In the genomic region with DNA sequence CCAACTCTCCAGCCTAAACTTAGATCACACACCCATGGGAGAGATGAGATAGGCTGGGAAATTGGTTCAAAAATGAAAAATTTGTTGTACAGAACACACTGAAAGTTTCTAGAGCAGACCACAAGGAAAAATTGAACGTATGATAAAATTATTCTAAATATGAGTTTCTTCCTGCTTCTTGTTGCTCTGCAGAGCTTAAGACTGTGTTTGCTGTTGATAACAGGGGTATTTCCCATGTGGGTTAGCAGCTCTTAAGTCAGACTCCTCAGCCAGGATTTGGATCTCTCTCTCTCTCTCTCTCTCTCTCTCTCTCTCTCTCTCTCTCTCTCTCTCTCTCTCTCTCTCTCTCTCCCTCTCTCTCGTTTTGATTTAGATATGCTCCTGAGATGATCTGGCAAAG, we compare ENCODE assay signal across 20 mouse cellular contexts.
A peak's percentile ranks its signal among the peaks of the same experiment; 100 is the strongest.
DNase-seq lines count a peak whose midpoint lies in the region; ATAC-seq lines count a peak whose summit lies in the region.
"Had no signal": no experiment of that assay in that cellular context is flagged by ENCODE, and none has a peak within 500 bp of the region (broad histone marks: within the 10 kb centered on the region; RNA-seq: fewer than 3 reads in every experiment).

No protein-coding gene starts in this region.

- no peak overlapping the region for H3K4me2 ChIP-seq in forebrain, embryonic 14.5 days (ENCODE audit: low read length)
- H3K4me2 ChIP-seq: embryonic facial prominence, embryonic 12.5 days; embryonic facial prominence, embryonic 15.5 days; forebrain, embryonic 15.5 days; heart, embryonic 11.5 days; hindbrain, embryonic 14.5 days had no signal

- DNase-seq in CD4-positive, CD25-positive, alpha-beta regulatory T cell, adult 2 months (ENCODE audit: low read depth, low spot score): peak; percentile 63
- DNase-seq in T-cell, adult 2 months (ENCODE audit: low spot score): peak; percentile 18
- no peak for DNase-seq in thymus, postnatal 10 days (ENCODE audit: low spot score in 2 of 2)
- no peak for DNase-seq in left cerebral cortex, postnatal 14 days (ENCODE audit: low spot score in 2 of 2)
- DNase-seq in forebrain, embryonic 14.5 days (ENCODE audit: low spot score): no peak
- DNase-seq: adrenal gland, postnatal 10 days; adrenal gland, postnatal 36 days; cerebellum, adult 18-20 months; cerebellum, adult 9-10 months; cerebellum, postnatal 14 days; gastrocnemius, postnatal 25 days; heart, postnatal 4 days had no signal

- H3K4me1 ChIP-seq in forebrain, embryonic 14.5 days (ENCODE audit: control insufficient read depth, insufficient read depth, low read length): no peaks in the 10 kb centered on the region
- H3K4me1 ChIP-seq: embryonic facial prominence, embryonic 15.5 days; forebrain, embryonic 15.5 days had no signal

- no peaks in the 10 kb centered on the region for H3K36me3 ChIP-seq in forebrain, embryonic 14.5 days (ENCODE audit: control insufficient read depth, insufficient read depth, low read length)
- H3K36me3 ChIP-seq: embryonic facial prominence, embryonic 12.5 days; embryonic facial prominence, embryonic 15.5 days; forebrain, embryonic 15.5 days had no signal

- H3K27me3 ChIP-seq in forebrain, embryonic 14.5 days (replicated peaks; ENCODE audit: control insufficient read depth, insufficient read depth, low read length): no peaks in the 10 kb centered on the region
- H3K27me3 ChIP-seq: embryonic facial prominence, embryonic 12.5 days; embryonic facial prominence, embryonic 15.5 days; forebrain, embryonic 15.5 days had no signal

- H3K27ac ChIP-seq in forebrain, embryonic 14.5 days (ENCODE audit: low read depth, low read length): no peak overlapping the region
- H3K27ac ChIP-seq: embryonic facial prominence, embryonic 12.5 days; embryonic facial prominence, embryonic 15.5 days; forebrain, embryonic 15.5 days; hindbrain, embryonic 14.5 days; hindbrain, postnatal 0 days had no signal

- ATAC-seq in inflammation-experienced regulatory T-cells, adult 6 months: peak; percentile 57
- no peak for ATAC-seq in forebrain, embryonic 14.5 days
- ATAC-seq: forebrain, embryonic 15.5 days; hindbrain, postnatal 0 days; intestine, postnatal 0 days had no signal

- H3K9ac ChIP-seq in forebrain, embryonic 14.5 days (ENCODE audit: low read length): no peak overlapping the region
- H3K9ac ChIP-seq: embryonic facial prominence, embryonic 12.5 days; embryonic facial prominence, embryonic 15.5 days; forebrain, embryonic 15.5 days; hindbrain, embryonic 14.5 days had no signal

- no peaks in the 10 kb centered on the region for H3K9me3 ChIP-seq in forebrain, embryonic 14.5 days (replicated peaks; ENCODE audit: control insufficient read depth, low read length)
- H3K9me3 ChIP-seq: embryonic facial prominence, embryonic 12.5 days; embryonic facial prominence, embryonic 15.5 days; forebrain, embryonic 15.5 days had no signal

- intact Hi-C loops in left cerebral cortex, postnatal 14 days (cut with DNase I): no loop called here

- WGBS in forebrain, embryonic 14.5 days: 59% methylated on average over 2 of the region's 2 CpGs

- no peak overlapping the region for H3K4me3 ChIP-seq in forebrain, embryonic 14.5 days (ENCODE audit: low read depth, low read length)
- H3K4me3 ChIP-seq: embryonic facial prominence, embryonic 12.5 days; embryonic facial prominence, embryonic 15.5 days; forebrain, embryonic 15.5 days had no signal

Comparison
In these comparisons a context has a peak if more than half of its experiments do, and no peak if none do; other contexts are left out.
1. DNase-seq: peak in CD4-positive, CD25-positive, alpha-beta regulatory T cell, adult 2 months (single experiment) and T-cell, adult 2 months (single experiment); none in thymus, postnatal 10 days (0 of 2), left cerebral cortex, postnatal 14 days (0 of 2) and forebrain, embryonic 14.5 days (single experiment).